Mouse (Mus musculus): ENCODE data around the gene Myom3.

DNA sequence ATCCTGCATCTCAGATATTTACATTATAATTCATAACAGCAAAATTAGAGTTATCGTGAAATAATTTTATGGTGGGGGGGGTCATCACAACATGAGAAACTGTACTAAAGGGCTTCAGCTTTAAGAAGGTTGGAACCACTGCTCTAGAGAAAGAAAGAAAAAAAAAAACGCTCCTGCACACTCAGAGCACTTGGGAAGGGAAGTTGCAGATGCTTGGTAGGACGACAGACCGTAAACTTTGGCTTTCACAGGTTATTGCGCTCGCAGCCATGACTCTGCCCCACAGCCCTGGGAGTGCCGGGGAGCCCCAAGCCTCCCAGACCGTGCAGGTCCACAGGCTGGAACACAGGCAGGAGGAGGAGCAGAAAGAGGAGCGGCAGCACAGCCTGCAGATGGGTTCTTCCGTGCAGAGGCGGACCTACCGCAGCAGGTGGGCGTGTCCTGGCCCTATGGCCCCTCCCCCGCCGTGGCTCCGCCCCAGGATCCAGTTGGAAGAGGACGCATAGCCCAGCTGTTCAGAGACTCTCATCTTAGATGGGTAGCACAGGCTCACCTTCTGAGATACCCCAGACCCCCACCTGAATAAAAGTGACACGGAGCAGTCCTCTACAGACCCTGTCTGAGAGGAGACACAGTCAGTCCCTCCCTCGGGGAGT is 2.9 kb downstream of the Myom3 start:
- TF ChIP-seq CTCF (IDR thresholded peaks at IDR 0.05; ENCODE audit: borderline replicate concordance, insufficient read depth, low read depth, low read length) (no peak), POLR2A (IDR thresholded peaks at IDR 0.05; ENCODE audit: borderline replicate concordance, insufficient read depth, low read length) (no peak)
